Mouse (Mus musculus): ENCODE measurements around the gene Syt16. TPM values are rescaled to one million over a fixed set of nuclear protein-coding genes. Genes with fewer than 3 reads are reported as not detected.

Syt16 gene
- total and polyA plus RNA-seq, 2 experiments from 2014 or later = 102 to 114 TPM

- Histone ChIP-seq H3K27me3 (ENCODE audit: insufficient read depth, low read length) (no peaks in the 10 kb centered on the region), H3K9ac (no peak overlapping the region), H3K4me3 (ENCODE audit: low read depth, low read length) (no peak overlapping the region), H3K27ac (ENCODE audit: low read depth, low read length) (no peak overlapping the region), H3K36me3 (ENCODE audit: insufficient read depth) (no peaks in the 10 kb centered on the region), H3K4me1 (ENCODE audit: insufficient read depth) (no peaks in the 10 kb centered on the region), H3K9me3 (ENCODE audit: low read length) (no peaks in the 10 kb centered on the region), H3K4me2 (ENCODE audit: low read depth) (no peak overlapping the region)
- DNase-seq (no peak), ATAC-seq (peak; percentile 45; the same call in 1 of the 2 replicates)
- no peak for TF ChIP-seq CTCF (IDR thresholded peaks at IDR 0.05; ENCODE audit: low read depth)
- 60% methylated on average over 3 of the region's 3 CpGs for WGBS
Observed at GRCm38 (mm10) chr12:73957676-73958075, 39.8 kb upstream of the Syt16 start.

DNA sequence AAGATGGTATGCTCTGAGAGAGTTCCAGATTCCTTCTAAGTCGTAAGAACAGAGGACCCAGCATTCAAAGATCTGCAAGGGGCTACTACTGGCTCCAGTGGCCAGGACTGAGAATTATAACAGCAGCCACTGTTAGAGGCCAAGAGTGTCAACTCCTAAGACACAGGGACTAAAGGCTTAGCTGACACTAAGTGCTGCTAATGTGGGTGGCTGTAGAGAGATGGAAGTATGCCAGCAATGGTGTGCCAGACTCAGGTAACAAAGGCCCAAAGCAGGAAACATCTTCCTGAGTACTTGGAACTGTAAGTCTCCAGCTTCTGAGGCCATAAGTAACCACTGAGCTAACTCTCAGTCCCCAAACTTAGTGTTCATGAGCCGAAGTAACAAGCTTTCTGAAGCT is 38.6 kb upstream of the Syt16 start:
- TF ChIP-seq CTCF (IDR thresholded peaks at IDR 0.05; ENCODE audit: low read depth) = no peak
- Histone ChIP-seq H3K4me1 (ENCODE audit: insufficient read depth) (no peaks in the 10 kb centered on the region), H3K9ac (no peak overlapping the region), H3K4me3 (ENCODE audit: low read depth, low read length) (no peak overlapping the region), H3K27ac (ENCODE audit: low read depth, low read length) (no peak overlapping the region), H3K9me3 (ENCODE audit: low read length) (no peaks in the 10 kb centered on the region), H3K36me3 (ENCODE audit: insufficient read depth) (no peaks in the 10 kb centered on the region), H3K27me3 (ENCODE audit: insufficient read depth, low read length) (no peaks in the 10 kb centered on the region), H3K4me2 (ENCODE audit: low read depth) (no peak overlapping the region)
- WGBS = 92% methylated on average over 2 of the region's 2 CpGs
- no peak for ATAC-seq
- no peak for DNase-seq

DNA sequence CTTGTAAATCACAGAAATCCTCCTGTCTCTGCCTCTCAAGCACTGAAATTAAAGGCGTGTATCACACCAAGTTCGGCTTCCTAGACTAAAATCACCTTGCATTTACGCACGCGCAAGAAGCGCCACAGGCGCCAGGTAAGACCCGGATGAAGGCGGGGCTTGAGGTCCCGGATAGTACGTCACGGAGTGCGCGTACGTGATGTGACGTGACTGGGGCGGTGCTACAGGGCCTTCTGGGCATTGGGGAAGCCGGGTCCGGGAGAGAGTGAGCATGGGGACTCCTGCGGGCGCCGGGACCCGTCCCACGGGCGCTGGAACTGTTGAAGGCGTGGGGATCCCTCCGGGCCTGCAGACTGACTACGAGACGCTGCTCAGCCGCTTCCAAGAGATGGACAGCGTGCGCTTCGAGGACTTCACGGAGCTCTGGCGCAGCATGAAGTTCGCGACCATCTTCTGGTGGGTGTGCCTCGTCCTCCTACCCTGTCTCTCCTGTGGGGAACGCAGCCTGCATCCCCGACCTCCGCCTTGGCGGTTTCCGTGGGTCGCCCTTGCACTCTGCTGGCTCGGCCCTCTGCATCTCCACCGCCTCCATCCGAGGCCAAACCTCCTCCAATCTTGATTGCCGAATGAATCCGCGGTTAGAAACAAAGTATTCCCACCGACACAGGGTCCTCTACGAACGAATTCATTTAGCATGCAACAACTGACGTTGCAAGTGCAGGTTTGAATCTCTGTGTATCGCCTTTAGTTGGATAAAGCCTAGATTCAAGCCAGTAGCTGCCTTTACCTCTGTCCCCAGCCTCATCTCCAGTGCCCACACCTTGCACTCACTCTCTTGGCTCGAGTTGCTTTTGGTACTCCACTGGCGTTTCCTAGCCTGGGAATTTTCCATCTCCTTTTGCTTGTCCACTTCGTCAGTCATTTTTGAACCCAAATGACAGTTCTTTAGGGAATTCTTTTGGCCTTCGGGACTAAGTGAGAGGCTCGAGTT is 32.9 kb upstream of the Syt16 start, which contains the start of gene Snapc1:
Snapc1 (plus strand) TSS at position 191 of the 991 bp plus-strand sequence.
- Histone ChIP-seq H3K36me3 (ENCODE audit: insufficient read depth) (peaks cover 19% of the 10 kb centered on the region), H3K9me3 (ENCODE audit: low read length) (no peaks in the 10 kb centered on the region), H3K9ac (peak within 1 kb of the TSS; percentile 60), H3K27me3 (ENCODE audit: insufficient read depth, low read length) (no peaks in the 10 kb centered on the region), H3K27ac (ENCODE audit: low read depth, low read length) (peak within 1 kb of the TSS; percentile 73), H3K4me2 (ENCODE audit: low read depth) (peak within 1 kb of the TSS; percentile 71), H3K4me1 (ENCODE audit: insufficient read depth) (peaks cover 6% of the 10 kb centered on the region), H3K4me3 (ENCODE audit: low read depth, low read length) (peak within 1 kb of the TSS; percentile 57)
- 1% methylated on average over 60 of the region's 60 CpGs for WGBS
- ATAC-seq = peak; percentile 100
- no peak for TF ChIP-seq CTCF (IDR thresholded peaks at IDR 0.05; ENCODE audit: low read depth)
- peak; percentile 99 for DNase-seq

DNA sequence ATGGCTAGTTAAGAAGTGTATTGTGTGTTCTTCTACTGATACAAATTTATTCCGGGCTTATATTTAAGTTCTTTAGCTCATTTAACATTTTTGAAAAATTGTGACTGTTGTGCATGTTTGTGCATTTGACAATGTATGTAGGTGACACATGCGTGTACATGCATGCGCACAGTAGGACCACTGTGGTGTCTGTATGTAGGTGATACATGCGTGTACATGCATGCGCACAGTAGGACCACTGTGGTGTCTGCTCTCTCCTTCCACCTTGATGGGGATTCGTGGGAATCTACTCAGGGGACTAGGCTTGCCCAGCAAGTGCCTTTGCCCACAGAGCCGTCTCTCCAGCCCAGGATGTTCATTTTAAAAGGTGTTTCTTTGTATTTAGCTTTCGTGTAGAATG is 28.3 kb upstream of the Syt16 start:
- no peak overlapping the region for H3K9ac ChIP-seq
- H3K9me3 ChIP-seq (ENCODE audit: low read length) = no peaks in the 10 kb centered on the region
- H3K4me2 ChIP-seq (ENCODE audit: low read depth) = no peak overlapping the region
- H3K36me3 ChIP-seq (ENCODE audit: insufficient read depth) = peaks cover 51% of the 10 kb centered on the region
- no peak overlapping the region for H3K27ac ChIP-seq (ENCODE audit: low read depth, low read length)
- no peak for TF ChIP-seq CTCF (IDR thresholded peaks at IDR 0.05; ENCODE audit: low read depth)
- peaks cover 6% of the 10 kb centered on the region for H3K4me1 ChIP-seq (ENCODE audit: insufficient read depth)
- no peak overlapping the region for H3K4me3 ChIP-seq (ENCODE audit: low read depth, low read length)
- ATAC-seq (no peak), DNase-seq (no peak)
- 97% methylated on average over 8 of the region's 8 CpGs for WGBS
- no peaks in the 10 kb centered on the region for H3K27me3 ChIP-seq (ENCODE audit: insufficient read depth, low read length)

DNA sequence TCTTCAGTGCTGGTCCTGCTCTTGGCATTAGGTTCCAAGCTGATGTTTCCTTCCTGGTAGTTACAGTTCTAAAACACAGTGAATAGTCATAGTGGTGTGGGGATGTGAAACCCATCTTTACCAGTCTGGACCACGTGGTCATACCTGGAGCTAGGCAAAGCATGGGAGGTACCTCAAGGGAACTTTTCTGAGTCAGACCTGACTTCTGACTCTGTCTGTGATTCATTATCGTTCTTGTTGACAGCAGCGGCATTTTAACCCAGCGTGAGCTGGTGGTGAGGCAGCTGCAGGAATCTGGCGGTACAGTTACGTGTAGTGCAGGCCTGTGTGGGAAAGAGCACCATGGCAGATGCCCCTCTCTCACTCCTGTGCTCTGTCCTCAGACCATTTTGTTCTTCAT is 22.9 kb upstream of the Syt16 start:
- H3K9ac ChIP-seq = no peak overlapping the region
- H3K4me3 ChIP-seq (ENCODE audit: low read depth, low read length) = no peak overlapping the region
- no peak overlapping the region for H3K27ac ChIP-seq (ENCODE audit: low read depth, low read length)
- DNase-seq (no peak), ATAC-seq (no peak)
- no peaks in the 10 kb centered on the region for H3K9me3 ChIP-seq (ENCODE audit: low read length)
- peaks cover 71% of the 10 kb centered on the region for H3K36me3 ChIP-seq (ENCODE audit: insufficient read depth)
- TF ChIP-seq CTCF (IDR thresholded peaks at IDR 0.05; ENCODE audit: low read depth) = no peak
- no peaks in the 10 kb centered on the region for H3K27me3 ChIP-seq (ENCODE audit: insufficient read depth, low read length)
- WGBS = 94% methylated on average over 6 of the region's 6 CpGs
- H3K4me2 ChIP-seq (ENCODE audit: low read depth) = no peak overlapping the region
- no peaks in the 10 kb centered on the region for H3K4me1 ChIP-seq (ENCODE audit: insufficient read depth)

DNA sequence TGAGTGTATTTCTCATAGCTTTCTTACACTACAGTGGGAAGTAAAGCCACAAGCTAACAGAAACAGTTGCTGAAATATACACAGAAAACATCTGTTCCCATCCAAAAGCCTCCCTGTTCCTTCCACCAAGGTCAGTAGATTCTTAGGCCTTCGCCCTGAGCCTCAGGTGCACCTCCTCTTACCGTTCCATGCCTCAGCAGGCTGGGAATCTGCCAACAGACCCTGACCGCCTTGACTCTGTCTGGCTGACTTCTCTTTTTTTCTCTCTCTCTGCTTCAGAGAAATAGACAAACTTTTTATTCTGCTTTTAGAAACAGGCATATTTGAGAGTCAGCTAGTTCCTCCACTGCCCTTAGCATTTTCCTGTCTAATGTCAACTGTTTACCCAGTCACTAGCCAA is 19.3 kb upstream of the Syt16 start:
- H3K36me3 ChIP-seq (ENCODE audit: insufficient read depth) = peaks cover 54% of the 10 kb centered on the region
- no peak overlapping the region for H3K4me3 ChIP-seq (ENCODE audit: low read depth, low read length)
- H3K9me3 ChIP-seq (ENCODE audit: low read length) = no peaks in the 10 kb centered on the region
- TF ChIP-seq CTCF (IDR thresholded peaks at IDR 0.05; ENCODE audit: low read depth) = no peak
- H3K9ac ChIP-seq = no peak overlapping the region
- WGBS = 93% methylated on average over 3 of the region's 3 CpGs
- H3K27ac ChIP-seq (ENCODE audit: low read depth, low read length) = no peak overlapping the region
- H3K27me3 ChIP-seq (ENCODE audit: insufficient read depth, low read length) = no peaks in the 10 kb centered on the region
- H3K4me1 ChIP-seq (ENCODE audit: insufficient read depth) = no peaks in the 10 kb centered on the region
- no peak for DNase-seq
- no peak overlapping the region for H3K4me2 ChIP-seq (ENCODE audit: low read depth)
- ATAC-seq = no peak

GRCm38 (mm10) chr12:73979667-73980066 is 17.8 kb upstream of the Syt16 start:
- Histone ChIP-seq H3K27me3 (ENCODE audit: insufficient read depth, low read length) (no peaks in the 10 kb centered on the region), H3K4me1 (ENCODE audit: insufficient read depth) (no peaks in the 10 kb centered on the region), H3K9ac (no peak overlapping the region), H3K36me3 (ENCODE audit: insufficient read depth) (peaks cover 57% of the 10 kb centered on the region), H3K9me3 (ENCODE audit: low read length) (no peaks in the 10 kb centered on the region), H3K27ac (ENCODE audit: low read depth, low read length) (no peak overlapping the region), H3K4me2 (ENCODE audit: low read depth) (no peak overlapping the region), H3K4me3 (ENCODE audit: low read depth, low read length) (no peak overlapping the region)
- no peak for TF ChIP-seq CTCF (IDR thresholded peaks at IDR 0.05; ENCODE audit: low read depth)
- no peak for ATAC-seq
- no peak for DNase-seq
- 97% methylated on average over 5 of the region's 5 CpGs for WGBS

Data from forebrain, postnatal 0 days (tissue).